Mouse (Mus musculus) cortical plate, adult 2 months (tissue): ENCODE measurements around the gene Cd207. TPM values are rescaled to one million over a fixed set of nuclear protein-coding genes. Genes with fewer than 3 reads are reported as not detected.

Source experiments
- H3K27ac ChIP-seq: fragments of 200-500 bp; 2 replicates; pipeline ENCODE4 v1.5.1; 2012; ENCODE audit warnings: low read length, control low read depth, inconsistent platforms; ENCODE audit not compliant: insufficient read depth
- H3K4me1 ChIP-seq: fragments of 200-500 bp; 2 replicates; pipeline ENCODE4 v1.6.1; 2011; ENCODE audit warnings: low read length; ENCODE audit not compliant: control insufficient read depth, insufficient read depth
- H3K4me3 ChIP-seq: fragments of 200-500 bp; 2 replicates; pipeline ENCODE4 v1.5.1; 2011; ENCODE audit warnings: mild to moderate bottlenecking, low read length, control low read depth; ENCODE audit not compliant: insufficient read depth
- CTCF ChIP-seq: fragments of 200-500 bp; IDR thresholded peaks from 2 replicates; pipeline ENCODE4 v1.5.1; 2011; ENCODE audit warnings: mild to moderate bottlenecking, control low read depth, low read length; ENCODE audit not compliant: insufficient read depth; ENCODE audit errors: extremely low read depth
- POLR2A ChIP-seq: fragments of 200-500 bp; IDR thresholded peaks from 2 replicates; pipeline ENCODE4 v1.6.1; 2011; ENCODE audit warnings: mild to moderate bottlenecking, low read length, control low read depth; ENCODE audit not compliant: insufficient read depth; ENCODE audit errors: extremely low read depth
- polyA plus RNA-seq: library from polyadenylated mRNA; depleted of rRNA; stranded (reverse); fragments of >200 nt; gene quantifications from 2 replicates; pipeline ENCODE4 v1.2.3, GENCODE M21; 2012

The Cd207 gene
- polyA plus RNA-seq, 1 experiment = not detected

GRCm38 (mm10) chr6:83701001-83701400 is 23.3 kb upstream of the Cd207 start:
- Histone ChIP-seq H3K4me1 (no peaks in the 10 kb centered on the region), H3K4me3 (no peak overlapping the region), H3K27ac (no peak overlapping the region)
- TF ChIP-seq CTCF (no peak), POLR2A (no peak)

- TF ChIP-seq CTCF (no peak), POLR2A (no peak)
- Histone ChIP-seq H3K27ac (no peak overlapping the region), H3K4me3 (no peak overlapping the region), H3K4me1 (no peaks in the 10 kb centered on the region)
These were observed 22.3 kb upstream of the Cd207 start for GRCm38 (mm10) chr6:83699971-83700370.

- no peaks in the 10 kb centered on the region for H3K4me1 ChIP-seq
- no peak overlapping the region for H3K27ac ChIP-seq
- no peak for TF ChIP-seq CTCF
- TF ChIP-seq POLR2A = no peak
- no peak overlapping the region for H3K4me3 ChIP-seq
These were observed 20.3 kb upstream of the Cd207 start for GRCm38 (mm10) chr6:83697932-83698331.

DNA sequence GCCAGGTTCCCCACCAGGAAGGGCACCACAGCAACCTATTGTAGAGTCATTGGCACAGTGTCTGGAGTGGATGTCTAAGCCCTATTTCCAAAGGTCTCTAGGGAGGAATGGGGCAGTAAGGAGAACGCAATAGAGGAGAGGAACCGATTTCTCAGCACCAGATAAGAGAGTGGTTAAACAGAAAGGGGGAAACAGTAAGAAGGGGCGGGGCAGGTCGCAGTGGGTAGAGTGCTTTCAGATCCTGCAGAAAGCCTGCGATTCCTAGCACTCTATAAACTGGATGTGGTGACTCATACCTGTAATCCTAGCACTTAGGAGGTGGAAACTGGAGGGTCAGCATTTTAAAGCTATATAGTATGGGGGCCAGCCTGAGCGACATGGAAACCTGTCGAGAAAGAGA is 19.0 kb upstream of the Cd207 start:
- no peaks in the 10 kb centered on the region for H3K4me1 ChIP-seq
- TF ChIP-seq CTCF = no peak
- TF ChIP-seq POLR2A = no peak

DNA sequence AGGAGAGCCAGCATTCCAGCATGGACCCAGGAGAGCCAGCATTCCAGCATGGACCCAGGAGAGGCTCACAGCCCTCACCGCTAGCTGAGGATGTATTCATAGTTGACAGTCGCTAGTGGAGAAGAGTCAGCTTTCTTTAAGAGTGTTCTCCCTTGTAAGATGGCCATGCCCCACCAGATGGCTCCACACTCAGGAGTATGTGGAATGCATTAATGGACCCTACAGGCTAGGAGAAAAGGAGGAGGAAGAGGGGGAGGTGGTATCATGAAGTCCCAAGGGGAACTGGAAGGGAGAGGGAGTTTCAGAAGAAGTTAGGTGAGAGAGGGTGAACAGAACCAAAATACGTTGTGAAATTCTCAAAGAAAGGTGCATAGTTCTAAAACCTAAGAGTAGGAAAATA is 18.1 kb upstream of the Cd207 start:
- TF ChIP-seq POLR2A = no peak
- TF ChIP-seq CTCF = no peak
- no peak overlapping the region for H3K4me3 ChIP-seq
- no peak overlapping the region for H3K27ac ChIP-seq
- H3K4me1 ChIP-seq = no peaks in the 10 kb centered on the region

More for the DNA sequence above, 19.0 kb upstream of the Cd207 start:
- Histone ChIP-seq H3K4me3 (no peak overlapping the region), H3K27ac (no peak overlapping the region)

GRCm38 (mm10) chr6:83693835-83694234 is 16.2 kb upstream of the Cd207 start:
- no peaks in the 10 kb centered on the region for H3K4me1 ChIP-seq
- H3K27ac ChIP-seq = no peak overlapping the region
- H3K4me3 ChIP-seq = no peak overlapping the region
- TF ChIP-seq POLR2A (no peak), CTCF (peak; percentile 58)

DNA sequence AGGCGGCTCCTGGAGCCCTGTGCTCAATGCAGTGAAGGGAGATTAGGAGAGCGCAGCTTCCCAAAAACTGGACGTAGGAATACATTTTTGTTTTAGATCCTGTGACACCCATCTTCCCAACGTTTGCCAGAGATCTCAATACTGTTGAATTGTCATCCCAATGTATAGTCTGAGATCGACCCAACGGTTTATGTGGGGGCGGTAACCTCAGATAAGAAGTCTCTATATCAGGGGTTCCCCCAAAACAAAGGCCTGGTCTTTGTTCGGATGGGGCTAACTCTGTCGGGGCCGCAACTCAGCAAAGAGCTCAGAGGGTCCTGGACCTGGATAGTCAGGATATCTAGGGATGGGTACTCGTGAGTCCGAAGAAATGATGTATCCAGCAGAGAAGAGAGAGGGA is 15.3 kb upstream of the Cd207 start:
- H3K4me1 ChIP-seq = no peaks in the 10 kb centered on the region
- TF ChIP-seq POLR2A = no peak
- no peak for TF ChIP-seq CTCF
- H3K4me3 ChIP-seq = no peak overlapping the region
- no peak overlapping the region for H3K27ac ChIP-seq

DNA sequence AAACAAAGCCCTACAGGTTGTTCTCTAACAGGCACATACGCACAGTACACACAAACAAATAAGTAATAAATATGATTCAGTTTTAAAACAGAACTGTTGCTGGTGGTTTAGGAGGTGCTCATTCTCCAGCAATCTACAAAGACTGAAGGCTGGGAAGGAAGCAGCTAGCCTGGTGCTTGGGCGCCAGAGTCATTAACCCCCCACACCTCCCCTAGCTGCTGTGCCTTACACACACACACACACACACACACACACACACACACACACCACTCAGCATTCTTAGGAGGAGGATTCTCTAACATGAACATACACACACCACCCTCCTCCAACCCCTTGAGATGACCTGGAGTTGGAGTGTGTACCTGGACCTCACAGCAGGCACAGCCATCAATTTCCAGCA is 13.3 kb upstream of the Cd207 start:
- TF ChIP-seq POLR2A (no peak), CTCF (no peak)
- no peaks in the 10 kb centered on the region for H3K4me1 ChIP-seq
- H3K27ac ChIP-seq = no peak overlapping the region
- no peak overlapping the region for H3K4me3 ChIP-seq

GRCm38 (mm10) chr6:83690277-83690676 is 12.6 kb upstream of the Cd207 start:
- peak; percentile 67; the same call in 1 of the 2 replicates for TF ChIP-seq CTCF
- TF ChIP-seq POLR2A = no peak
- Histone ChIP-seq H3K27ac (no peak overlapping the region), H3K4me3 (no peak overlapping the region), H3K4me1 (no peaks in the 10 kb centered on the region)

GRCm38 (mm10) chr6:83689374-83689773 is 11.7 kb upstream of the Cd207 start:
- H3K27ac ChIP-seq = no peak overlapping the region
- H3K4me1 ChIP-seq = no peaks in the 10 kb centered on the region
- TF ChIP-seq POLR2A = no peak
- no peak for TF ChIP-seq CTCF
- no peak overlapping the region for H3K4me3 ChIP-seq

GRCm38 (mm10) chr6:83673395-83673794 is 4.3 kb downstream of the Cd207 start:
- TF ChIP-seq CTCF (peak; percentile 96), POLR2A (no peak)
- H3K27ac ChIP-seq = no peak overlapping the region
- no peak overlapping the region for H3K4me3 ChIP-seq
- H3K4me1 ChIP-seq = no peaks in the 10 kb centered on the region
